ENCODE assay signal across 24 mouse cellular contexts in genomic region chr14:109660351-109660750, GRCm38 (mm10).
DNase-seq lines count a peak whose midpoint lies in the region; ATAC-seq and TF ChIP-seq lines count a peak whose summit lies in the region.
"Had no signal": no experiment of that assay in that cellular context is flagged by ENCODE, and none has a peak within 500 bp of the region (broad histone marks: within the 10 kb centered on the region; RNA-seq: fewer than 3 reads in every experiment).

No protein-coding gene starts in this region.

- H3K4me3 ChIP-seq in layer of hippocampus, adult 2 months = no peak overlapping the region
- H3K4me3 ChIP-seq: embryonic facial prominence, embryonic 12.5 days; heart, adult 2 months; heart, embryonic 12.5 days; limb, embryonic 10.5 days; limb, embryonic 15.5 days; liver, embryonic 13.5 days; neural tube, embryonic 13.5 days had no signal

- no peak for TF ChIP-seq POLR2A in brain, embryonic 14.5 days (IDR thresholded peaks at IDR 0.05; ENCODE audit: borderline replicate concordance, extremely low read depth, insufficient read depth, insufficient read length, poor library complexity, severe bottlenecking)

- peak; percentile 74 for ATAC-seq in frontal cortex, adult (ENCODE audit: low TSS enrichment)
- ATAC-seq: CD4-positive, CD25-positive, alpha-beta regulatory T cell, adult 4 months; hindbrain, embryonic 16.5 days; intestine, embryonic 16.5 days had no signal

- DNase-seq in frontal cortex, postnatal 25 days (ENCODE audit: low spot score in 2 of 2) = no peak
- DNase-seq in layer of hippocampus, adult 2 months (ENCODE audit: low spot score in 2 of 2) = no peak
- DNase-seq in layer of hippocampus, postnatal 25 days (ENCODE audit: extremely low spot score in 1 of 2, low spot score in 1 of 2) = no peak
- peak; percentile 25 for DNase-seq in 416B (ENCODE audit: low read depth)
- peak; percentile 58 for DNase-seq in brain, embryonic 14.5 days (ENCODE audit: low read depth)
- no peak for DNase-seq in ovary, postnatal 14 days (ENCODE audit: low spot score)
- DNase-seq: cerebellum, adult 11 months; cerebellum, adult 9-11 months; heart, adult 2 months; heart, postnatal 4 days; kidney, adult 9 months; kidney, postnatal 25 days; liver, embryonic 13.5 days; lung, adult 18-20 months; lung, postnatal 10 days had no signal

- TF ChIP-seq CTCF in layer of hippocampus, adult 2 months (conservative IDR thresholded peaks at IDR 0.05) = peak; percentile 73
- TF ChIP-seq CTCF in brain, embryonic 14.5 days (IDR thresholded peaks at IDR 0.05; ENCODE audit: borderline replicate concordance, extremely low read depth, insufficient read depth, insufficient read length) = no peak

- H3K27ac ChIP-seq in layer of hippocampus, adult 2 months = no peak overlapping the region
- H3K27ac ChIP-seq: embryonic facial prominence, embryonic 12.5 days; heart, adult 2 months; limb, embryonic 10.5 days; limb, embryonic 15.5 days; liver, embryonic 13.5 days; neural tube, embryonic 13.5 days had no signal

Comparison
In these comparisons a context has a peak if more than half of its experiments do, and no peak if none do; other contexts are left out.
1. DNase-seq: peak in 416B (single experiment) and brain, embryonic 14.5 days (single experiment); none in frontal cortex, postnatal 25 days (0 of 2), layer of hippocampus, adult 2 months (0 of 2), layer of hippocampus, postnatal 25 days (0 of 2) and ovary, postnatal 14 days (single experiment).